Comparison of ENCODE assay signal across 19 mouse cellular contexts in genomic region chr5:118039241-118039668, GRCm38 (mm10). TPM values are rescaled to one million over a fixed set of nuclear protein-coding genes. Genes with fewer than 3 reads are reported as not detected.
DNase-seq lines count a peak whose midpoint lies in the region; ATAC-seq and TF ChIP-seq lines count a peak whose summit lies in the region.
"Had no signal": no experiment of that assay in that cellular context is flagged by ENCODE, and none has a peak within 500 bp of the region (broad histone marks: within the 10 kb centered on the region; RNA-seq: fewer than 3 reads in every experiment).

No protein-coding gene starts in this region.

- peaks cover 2% of the 10 kb centered on the region; the same call in 1 of the 2 replicates for H3K9me3 ChIP-seq in midbrain, embryonic 13.5 days
- H3K9me3 ChIP-seq in midbrain, embryonic 11.5 days (ENCODE audit: control insufficient read depth, low read length), result no peaks in the 10 kb centered on the region
- H3K9me3 ChIP-seq: hindbrain, embryonic 12.5 days had no signal

- DNase-seq in cerebellum, adult 11-12 months, result peak; percentile 75
- DNase-seq in midbrain, embryonic 11.5 days (ENCODE audit: low spot score, missing footprints), result no peak
- DNase-seq in cerebellum, postnatal 25 days, result peak; percentile 57 to 61
- DNase-seq in lung, adult 18-20 months, result no peak
- no peak for DNase-seq in liver
- DNase-seq: adrenal gland, adult 8-10 months; left cerebral cortex, postnatal 4 days; right cerebral cortex, postnatal 25 days; thymus, postnatal 4 days had no signal

- H3K4me1 ChIP-seq in midbrain, embryonic 13.5 days (replicated peaks), result peaks cover 26% of the 10 kb centered on the region
- H3K4me1 ChIP-seq in midbrain, embryonic 11.5 days (ENCODE audit: control insufficient read depth, insufficient read depth, low read length), result peaks cover 9% of the 10 kb centered on the region; the same call in 1 of the 2 replicates
- peaks cover 30% of the 10 kb centered on the region for H3K4me1 ChIP-seq in olfactory bulb, adult 2 months (ENCODE audit: control insufficient read depth, insufficient read depth, low read length)

- H3K27me3 ChIP-seq in midbrain, embryonic 13.5 days, result 0 out of 2 replicates have a peak, but pooled peaks cover 3% of the 10 kb centered on the region
- H3K27me3 ChIP-seq in midbrain, embryonic 11.5 days (ENCODE audit: control insufficient read depth, insufficient read depth, low read length), result no peaks in the 10 kb centered on the region
- H3K27me3 ChIP-seq: CH12.LX; hindbrain, embryonic 12.5 days; kidney, embryonic 15.5 days; neural tube, embryonic 13.5 days had no signal

- H3K9ac ChIP-seq in midbrain, embryonic 13.5 days (replicated peaks), result no peak overlapping the region
- H3K9ac ChIP-seq in midbrain, embryonic 11.5 days (ENCODE audit: low read length), result no peak overlapping the region
- H3K9ac ChIP-seq: hindbrain, embryonic 12.5 days; kidney, embryonic 15.5 days; liver, embryonic 12.5 days; neural tube, embryonic 13.5 days had no signal

- ATAC-seq in cerebellum, adult (ENCODE audit: insufficient number of reproducible peaks, low FRiP score, low TSS enrichment), result no peak
- ATAC-seq in midbrain, embryonic 13.5 days, result no peak
- no peak for ATAC-seq in midbrain, embryonic 11.5 days (ENCODE audit: low FRiP score)
- ATAC-seq: intestine, embryonic 16.5 days; liver, embryonic 12.5 days had no signal

- H3K4me2 ChIP-seq in midbrain, embryonic 13.5 days (replicated peaks), result no peak overlapping the region
- H3K4me2 ChIP-seq in midbrain, embryonic 11.5 days, result no peak overlapping the region
- H3K4me2 ChIP-seq: hindbrain, embryonic 12.5 days; kidney, embryonic 15.5 days; liver, embryonic 12.5 days; neural tube, embryonic 13.5 days had no signal

- peak overlapping the region; percentile 51 for H3K27ac ChIP-seq in midbrain, embryonic 13.5 days
- no peak overlapping the region for H3K27ac ChIP-seq in midbrain, embryonic 11.5 days (ENCODE audit: low read depth, low read length)
- peak overlapping the region; percentile 56; the same call in 1 of the 2 replicates for H3K27ac ChIP-seq in olfactory bulb, adult 2 months (ENCODE audit: insufficient read depth, low read depth, low read length)
- H3K27ac ChIP-seq: embryonic facial prominence, embryonic 10.5 days; hindbrain, embryonic 12.5 days; kidney, embryonic 15.5 days; liver, embryonic 12.5 days had no signal

- no peak for TF ChIP-seq CTCF in olfactory bulb, adult 2 months (IDR thresholded peaks at IDR 0.05; ENCODE audit: insufficient read depth, low read depth, low read length)

- no peaks in the 10 kb centered on the region for H3K36me3 ChIP-seq in midbrain, embryonic 13.5 days
- H3K36me3 ChIP-seq in midbrain, embryonic 11.5 days (ENCODE audit: control insufficient read depth, insufficient read depth, low read length), result no peaks in the 10 kb centered on the region
- H3K36me3 ChIP-seq: embryonic facial prominence, embryonic 10.5 days; hindbrain, embryonic 12.5 days; kidney, embryonic 15.5 days; liver, embryonic 12.5 days; neural tube, embryonic 13.5 days had no signal

- 25% methylated on average over 12 of the region's 12 CpGs for WGBS in midbrain, embryonic 13.5 days
- 25% methylated on average over 12 of the region's 12 CpGs for WGBS in midbrain, embryonic 11.5 days
- 23% methylated on average over 12 of the region's 12 CpGs for WGBS in olfactory bulb, adult 2 months

- no peak for TF ChIP-seq POLR2A in olfactory bulb, adult 2 months (IDR thresholded peaks at IDR 0.05; ENCODE audit: insufficient read depth, low read depth, low read length)

- H3K4me3 ChIP-seq in midbrain, embryonic 13.5 days (replicated peaks), result no peak overlapping the region
- no peak overlapping the region for H3K4me3 ChIP-seq in midbrain, embryonic 11.5 days (ENCODE audit: low read depth, low read length)
- no peak overlapping the region for H3K4me3 ChIP-seq in olfactory bulb, adult 2 months (ENCODE audit: insufficient read depth, low read depth, low read length)
- H3K4me3 ChIP-seq: embryonic facial prominence, embryonic 10.5 days; hindbrain, embryonic 12.5 days; kidney, embryonic 15.5 days; liver, embryonic 12.5 days; neural tube, embryonic 13.5 days had no signal

RNA-seq across cellular contexts. Expression of gene Tesc, which starts 11.7 kb away (rescaled TPM):
- polyA plus RNA-seq in midbrain, embryonic 13.5 days (2015; fragmentation: Nextera tagmentation; extraction: Ambion mirVana), result 2.9 TPM in 2 replicates
- polyA plus RNA-seq in midbrain, embryonic 11.5 days (2014; fragmentation: Nextera tagmentation; extraction: Ambion mirVana), result 0.69 and 1.2 TPM in 2 replicates
- not detected in 2 replicates for polyA plus RNA-seq in olfactory bulb, adult 2 months (2012; ENCODE audit: insufficient read depth, insufficient read length, low replicate concordance, missing spikeins)

Comparison
In these comparisons a context has a peak if more than half of its experiments do, and no peak if none do; other contexts are left out.
1. DNase-seq: peak in cerebellum, adult 11-12 months (single experiment) and cerebellum, postnatal 25 days (2 of 2); none in midbrain, embryonic 11.5 days (single experiment), lung, adult 18-20 months (0 of 2) and liver (single experiment).